Mouse (Mus musculus) frontal cortex, postnatal 36 days (tissue): ENCODE measurements around the gene Hspb9.
A peak's percentile ranks its signal among the peaks of the same experiment; 100 is the strongest.

ENCODE experiments used
- DNase-seq, 2 experiments: peaks; one replicate each; pipeline ENCODE4 v3.0.0; 2022; ENCODE audit warnings: low spot score in 2 of 2

Gene Hspb9

GRCm38 (mm10) chr11:100730477-100731205 is 17.0 kb downstream of the Hspb9 start:
- DNase-seq, result no peak

- no peak for DNase-seq
Observed at GRCm38 (mm10) chr11:100735134-100735865, 21.6 kb downstream of the Hspb9 start.

DNA sequence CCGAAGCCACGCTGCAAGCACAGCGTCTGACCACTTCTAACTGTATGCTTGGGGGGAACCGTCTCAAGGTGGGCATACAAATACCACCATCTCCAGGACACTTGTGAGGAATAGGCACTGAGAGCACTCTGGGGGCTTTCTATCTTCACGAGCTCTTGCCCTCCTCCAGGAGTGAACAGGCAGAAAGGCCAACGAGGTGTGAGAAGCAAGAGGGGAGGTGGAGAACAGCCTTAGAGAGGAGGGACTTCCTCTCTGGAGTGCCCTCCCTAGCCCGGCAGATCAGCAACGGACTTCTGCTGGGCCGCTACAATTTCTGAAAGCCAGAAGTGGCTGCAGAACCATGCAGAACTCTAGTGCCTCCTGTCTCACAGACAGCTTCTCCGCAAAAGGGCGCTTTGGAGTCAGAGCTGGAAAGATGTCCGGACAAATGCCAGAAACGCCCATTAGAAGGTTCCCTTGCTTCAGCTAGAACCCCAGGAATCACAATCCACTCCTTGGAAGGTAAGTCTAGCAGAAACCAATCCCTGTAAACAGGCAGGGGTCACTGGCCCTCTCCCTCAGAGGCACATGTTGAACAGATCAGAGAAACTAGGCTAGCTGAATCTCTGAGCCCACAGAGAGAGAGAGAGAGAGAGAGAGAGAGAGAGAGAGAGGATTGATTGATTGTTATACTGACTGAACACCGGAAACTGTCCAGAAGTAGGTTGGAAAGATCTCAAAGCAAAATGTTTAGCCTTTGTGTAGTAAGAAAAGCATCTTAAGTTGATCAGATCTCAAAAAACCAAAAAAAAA is 22.5 kb downstream of the Hspb9 start:
- DNase-seq, result no peak

- DNase-seq, result no peak
Observed at GRCm38 (mm10) chr11:100736746-100737080, 23.1 kb downstream of the Hspb9 start.

DNA sequence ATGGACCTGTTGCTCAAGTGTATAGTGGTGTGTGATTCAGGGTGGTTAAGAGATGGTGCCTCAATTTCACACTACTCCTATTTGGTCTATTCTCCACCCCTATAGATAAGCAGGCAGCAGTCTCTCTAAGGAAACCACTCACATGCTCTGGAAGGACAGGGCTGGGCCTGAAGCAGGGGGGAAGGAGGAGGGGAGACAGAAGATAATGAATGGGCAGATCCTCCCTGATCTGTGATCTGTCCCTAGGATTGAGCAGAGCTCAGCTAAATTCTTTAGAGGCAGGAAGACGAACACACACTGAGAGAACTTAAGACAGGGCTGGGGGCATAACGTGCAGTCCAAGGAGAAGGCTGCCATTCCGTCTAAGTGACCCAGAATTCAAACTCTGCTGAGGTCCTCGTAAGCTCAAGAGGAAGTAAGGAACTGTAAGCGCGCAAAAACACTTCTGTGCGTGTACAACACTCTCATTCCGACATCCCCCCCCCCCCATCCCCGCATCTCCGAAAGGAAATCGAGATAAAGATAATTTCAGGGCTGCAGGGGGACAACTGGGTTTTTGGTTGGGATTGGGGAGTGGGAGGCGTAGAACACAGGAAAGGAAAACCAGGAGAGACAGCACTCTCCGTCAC is 23.6 kb downstream of the Hspb9 start:
- no peak for DNase-seq

- DNase-seq, result peak; percentile 99
Observed at GRCm38 (mm10) chr11:100738066-100738604, 24.5 kb downstream of the Hspb9 start, which contains the start of gene Rab5c. TSS of gene Rab5c (minus strand) at chr11:100738215.

DNA sequence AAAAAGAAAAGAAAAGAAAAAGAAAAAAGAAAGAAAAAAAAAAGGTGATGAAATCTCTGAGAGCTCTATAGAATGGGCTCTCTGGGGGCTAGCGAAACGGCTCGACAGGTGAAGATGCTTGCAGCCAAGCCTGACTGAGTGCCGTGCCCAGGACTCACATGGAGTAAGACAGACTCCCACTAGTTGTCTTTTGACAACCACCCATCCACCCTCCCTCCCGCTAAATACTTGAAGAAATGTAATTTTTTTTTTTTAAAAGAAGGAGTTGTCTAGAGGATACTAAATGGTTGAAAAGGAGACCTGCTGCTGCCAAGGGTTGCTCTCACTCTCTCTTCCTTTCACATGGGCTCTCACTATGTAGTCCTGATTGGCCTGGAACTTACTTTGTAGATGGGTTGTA is 25.1 kb downstream of the Hspb9 start:
- no peak for DNase-seq

GRCm38 (mm10) chr11:100741348-100741747 is 27.7 kb downstream of the Hspb9 start:
- DNase-seq, result no peak

DNA sequence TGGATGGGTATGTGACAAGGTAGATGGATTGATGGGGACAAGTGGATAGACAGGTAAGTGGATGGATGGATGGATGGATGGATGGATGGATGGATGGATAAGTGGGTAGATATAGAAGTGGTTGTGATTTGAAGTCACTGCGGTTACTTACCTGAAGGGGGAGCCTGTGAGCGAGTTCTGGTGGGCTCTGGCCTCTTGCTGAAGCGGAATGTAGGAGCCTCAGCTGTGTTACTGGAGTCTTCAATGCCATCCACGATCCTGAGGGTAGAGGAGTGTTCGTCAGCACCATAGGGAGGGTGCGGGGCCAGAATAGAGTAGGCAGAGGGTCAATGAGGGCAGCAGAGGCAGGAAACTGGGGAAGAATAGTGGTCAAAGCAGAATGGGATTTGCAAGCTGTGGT is 31.4 kb downstream of the Hspb9 start:
- no peak for DNase-seq

DNA sequence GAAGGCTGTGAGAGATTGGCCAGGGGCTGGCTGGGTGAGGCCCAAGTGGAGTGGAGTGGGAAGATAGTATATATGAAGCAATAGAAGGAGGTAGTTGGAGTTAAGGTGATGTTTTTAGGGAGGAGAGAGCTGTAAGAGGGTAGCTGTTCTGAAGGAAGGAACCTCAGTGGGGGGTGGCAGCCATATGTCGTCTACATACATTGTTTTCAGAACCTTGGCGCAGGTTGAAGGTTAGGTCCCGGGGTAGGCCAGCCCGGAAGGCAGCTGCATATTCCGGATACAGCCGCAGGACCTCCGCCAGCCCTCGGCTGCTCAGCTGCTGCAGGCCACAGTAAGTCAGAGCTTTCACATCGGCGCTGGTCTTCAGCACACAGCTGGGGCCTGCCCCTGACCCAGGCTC is 32.9 kb downstream of the Hspb9 start:
- DNase-seq, result no peak

GRCm38 (mm10) chr11:100747114-100747513 is 33.5 kb downstream of the Hspb9 start:
- no peak for DNase-seq

- DNase-seq, result peak in 1 of 2 experiments; percentile 28
Observed at GRCm38 (mm10) chr11:100748620-100749019, 35.0 kb downstream of the Hspb9 start.

DNA sequence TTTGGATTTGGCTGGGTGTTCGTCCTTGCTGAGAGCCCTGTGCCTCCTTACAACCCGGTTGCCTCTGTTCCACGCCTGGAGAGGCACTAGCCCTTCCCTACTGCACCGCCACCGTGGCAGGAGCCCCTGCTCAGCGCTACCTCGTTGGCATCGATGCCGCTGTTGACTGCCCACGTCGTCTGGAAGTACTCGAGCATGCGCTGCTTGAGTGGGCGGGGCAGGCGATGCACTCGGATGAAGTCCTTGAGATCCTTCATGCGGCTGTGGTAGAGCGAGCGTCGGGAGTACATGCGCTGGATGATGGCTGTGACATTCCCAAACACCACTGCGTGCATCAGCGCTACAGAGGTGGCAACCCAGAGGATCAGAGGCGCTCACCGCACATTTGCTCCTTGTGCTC is 35.8 kb downstream of the Hspb9 start:
- peak; percentile 58 to 76 for DNase-seq

GRCm38 (mm10) chr11:100750127-100750526 is 36.5 kb downstream of the Hspb9 start:
- no peak for DNase-seq

GRCm38 (mm10) chr11:100752294-100752693 is 38.6 kb downstream of the Hspb9 start:
- DNase-seq, result no peak

- peak; percentile 70 to 82 for DNase-seq
Observed at GRCm38 (mm10) chr11:100754021-100754692, 40.5 kb downstream of the Hspb9 start.

GRCm38 (mm10) chr11:100754693-100755057 is 41.0 kb downstream of the Hspb9 start:
- peak; percentile 53 to 74 for DNase-seq

GRCm38 (mm10) chr11:100756476-100756875 is 42.8 kb downstream of the Hspb9 start:
- no peak for DNase-seq

DNA sequence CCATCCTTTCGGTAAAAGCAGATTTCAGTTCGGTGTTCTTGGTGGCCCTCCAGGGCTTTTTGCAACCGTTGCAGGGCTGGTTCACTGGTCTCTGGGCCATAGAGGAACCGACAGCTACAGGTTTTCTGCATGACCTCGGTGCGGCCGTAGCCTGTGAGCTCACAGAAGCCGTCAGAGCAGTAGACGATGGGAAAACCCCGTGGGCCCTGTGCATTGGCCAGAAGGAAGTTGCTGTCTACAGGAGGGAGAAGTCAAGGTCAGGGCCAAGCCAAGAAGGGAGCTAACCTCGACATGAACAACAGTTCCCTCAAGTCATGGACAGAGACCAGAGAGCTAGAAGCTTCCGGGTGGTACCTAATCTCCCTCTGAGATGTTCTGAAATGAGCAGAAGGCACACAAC is 43.9 kb downstream of the Hspb9 start:
- DNase-seq, result no peak

DNA sequence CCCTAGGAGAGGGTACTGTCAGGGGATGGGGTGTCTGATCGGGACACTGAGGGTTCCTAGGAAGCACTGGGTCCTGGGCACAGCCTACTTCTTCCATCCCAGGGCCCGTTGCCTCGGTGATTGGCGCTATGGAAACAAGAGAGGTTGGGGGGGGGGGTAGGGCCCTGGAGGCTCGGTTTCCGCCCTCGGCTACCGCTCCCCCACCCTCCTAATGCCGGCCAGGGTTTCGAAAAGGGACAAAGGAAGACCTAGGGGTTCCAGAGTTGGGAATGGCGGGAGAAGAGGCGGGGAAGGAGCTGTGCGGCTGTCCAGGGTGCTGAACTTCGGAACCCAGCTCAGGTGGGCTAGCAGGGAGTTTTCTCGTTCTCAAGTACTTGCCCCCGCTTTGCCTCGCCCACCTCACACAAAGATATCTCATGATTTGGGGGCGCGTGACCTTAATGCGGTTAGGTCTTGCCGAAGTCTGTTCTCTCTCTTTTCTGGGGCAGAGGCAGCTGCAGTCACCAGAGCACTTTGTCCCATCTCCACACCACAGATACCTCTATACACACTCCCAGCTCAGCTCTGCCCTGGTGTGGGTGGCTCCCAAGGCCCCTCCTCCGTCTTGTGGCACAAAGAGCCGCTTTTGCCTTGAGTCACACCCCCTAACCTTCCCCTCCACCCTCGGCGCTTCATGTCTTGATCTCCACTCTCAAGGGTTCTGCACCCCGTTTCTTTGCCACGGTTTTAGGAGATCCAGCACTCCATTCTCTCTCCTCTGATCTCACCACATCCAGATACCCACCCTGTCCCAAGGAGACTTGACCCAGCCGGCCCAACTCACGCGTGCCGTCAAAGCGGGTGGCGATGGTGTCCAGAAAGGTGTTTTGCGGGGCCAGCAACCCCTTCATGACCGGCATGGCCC is 45.3 kb downstream of the Hspb9 start:
- no peak for DNase-seq
